Mouse (Mus musculus) left cerebral cortex, adult 2 months (tissue): ENCODE data around the gene Smoc2. TPM values are rescaled to one million over a fixed set of nuclear protein-coding genes. Genes with fewer than 3 reads are reported as not detected.

Experiments
- DNase-seq, 2 experiments: peaks; one replicate each; pipeline ENCODE4 v3.0.0; 2021 to 2022; ENCODE audit warnings: low spot score in 2 of 2, mixed read lengths in 1 of 2; ENCODE audit errors: extremely low spot score in 1 of 2
- H3K27ac ChIP-seq: fragments of 200-600 bp; 2 replicates; pipeline ENCODE4 v1.8.1; 2022
- H3K4me3 ChIP-seq: fragments of 200-600 bp; 2 replicates; pipeline ENCODE4 v1.8.1; 2022
- CTCF ChIP-seq: fragments of 200-600 bp; IDR thresholded peaks from 2 replicates; pipeline ENCODE4 v1.8.1; 2022; ENCODE audit warnings: antibody characterized with exemption, mild to moderate bottlenecking, moderate library complexity
- intact Hi-C: fragments of 180-260 bp; cut with DNase I; formaldehyde crosslinking; loops from one replicate; pipeline ENCODE4 v1.15.1; 2025
- total RNA-seq, 2 experiments: library from RNA; stranded (reverse); gene quantifications; 2 replicates each; pipeline ENCODE4 v1.2.3; 2021

Gene Smoc2
- total RNA-seq, 2 experiments from 2014 or later = 13.2 to 13.7 TPM

DNA sequence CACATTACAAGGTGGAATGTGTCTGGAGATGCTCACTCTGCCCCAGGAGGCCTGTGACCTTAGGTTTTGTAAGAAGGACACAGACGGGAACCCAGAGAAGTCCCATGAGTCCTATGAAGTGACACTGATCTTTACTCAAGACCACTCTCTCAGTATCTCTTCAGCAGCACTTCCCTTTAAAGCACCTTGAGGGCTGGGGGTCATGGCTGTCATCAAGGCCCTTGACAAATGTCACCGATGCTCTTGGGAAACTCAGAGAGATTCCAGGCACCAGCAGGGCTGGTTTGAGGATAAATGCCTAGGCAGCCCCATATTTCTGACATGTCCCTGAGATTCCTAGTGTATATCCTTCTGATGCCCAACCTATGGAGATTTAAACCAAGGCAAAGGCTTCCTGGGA, 113.1 kb downstream of the Smoc2 start:
- Histone ChIP-seq H3K27ac (no peak overlapping the region), H3K4me3 (no peak overlapping the region)
- intact Hi-C loops = no loop called here
- no peak for DNase-seq
- TF ChIP-seq CTCF = no peak

DNA sequence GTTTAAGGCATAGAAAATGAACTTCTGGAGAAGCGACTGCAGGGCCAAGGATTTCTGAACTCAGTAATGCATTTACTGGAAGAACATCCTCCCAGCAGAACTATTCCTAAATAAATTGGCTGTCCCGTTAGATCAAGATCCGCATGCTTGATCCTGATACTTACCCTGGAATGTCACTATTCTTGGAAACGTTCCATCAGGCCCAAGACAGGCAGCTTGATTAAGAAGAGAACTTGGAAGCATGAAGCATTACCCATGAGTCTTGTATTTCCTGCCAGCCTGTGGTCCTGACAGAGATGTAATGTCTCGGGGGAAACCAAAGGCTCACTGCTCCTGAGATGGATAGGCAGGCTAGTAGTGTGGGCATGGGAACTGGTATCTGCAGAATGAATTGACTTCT, 115.6 kb downstream of the Smoc2 start:
- intact Hi-C loops = no loop called here
- Histone ChIP-seq H3K27ac (no peak overlapping the region), H3K4me3 (no peak overlapping the region)
- TF ChIP-seq CTCF = no peak
- no peak for DNase-seq

DNA sequence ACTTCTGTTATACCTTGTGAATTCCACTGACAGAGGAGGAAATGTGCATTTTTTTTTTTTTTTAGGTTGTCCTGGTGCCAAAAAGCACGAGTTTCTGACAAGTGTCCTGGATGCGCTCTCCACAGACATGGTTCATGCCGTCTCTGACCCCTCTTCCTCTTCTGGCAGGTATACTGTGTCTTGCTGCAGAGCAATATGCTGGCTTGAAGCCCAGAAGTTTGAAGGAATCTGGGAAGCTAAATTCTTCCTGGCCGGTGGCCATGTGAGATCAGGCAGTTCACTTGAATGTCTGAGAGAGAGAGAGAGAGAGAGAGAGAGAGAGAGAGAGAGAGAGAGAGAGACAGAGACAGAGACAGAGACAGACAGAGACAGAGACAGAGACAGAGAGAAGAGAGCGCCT, 118.2 kb downstream of the Smoc2 start:
- intact Hi-C loops = no loop called here
- no peak for DNase-seq
- no peak for TF ChIP-seq CTCF
- Histone ChIP-seq H3K27ac (no peak overlapping the region), H3K4me3 (no peak overlapping the region)

DNA sequence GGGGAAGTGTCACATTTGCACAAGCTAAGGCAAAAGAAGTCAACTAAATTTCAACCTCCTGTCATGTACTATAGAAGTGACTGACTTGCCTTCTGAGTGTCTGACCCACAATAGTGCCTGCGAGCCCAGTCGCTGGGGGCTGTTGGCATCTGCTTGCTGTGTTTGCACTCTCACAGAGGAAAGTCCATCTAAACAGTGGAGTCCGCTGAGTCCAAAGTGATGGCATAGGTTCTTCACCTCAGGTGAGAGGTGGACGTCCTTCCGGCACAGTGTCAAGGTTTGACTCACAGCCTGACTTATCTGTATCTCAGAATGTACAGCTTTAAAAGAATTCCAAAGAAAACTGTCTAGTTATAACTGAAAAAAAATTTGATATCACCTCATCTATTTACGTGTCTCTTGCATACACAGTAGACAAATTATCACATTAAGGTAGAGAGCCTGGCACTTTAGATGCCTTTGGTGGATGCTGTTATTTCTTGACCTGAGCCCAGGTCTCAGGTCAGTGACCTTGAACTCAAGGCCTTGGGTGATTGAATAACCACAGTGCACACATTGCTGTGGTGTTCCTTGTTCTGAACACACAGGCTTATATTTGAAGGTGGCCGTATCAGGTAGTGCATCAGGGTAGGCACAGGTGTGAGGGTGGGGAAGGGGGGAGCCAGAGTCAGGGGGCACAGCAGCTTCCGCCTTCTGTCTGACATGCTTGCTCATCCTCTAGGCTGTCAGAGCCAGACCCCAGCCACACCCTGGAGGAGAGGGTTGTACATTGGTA, 119.5 kb downstream of the Smoc2 start:
- H3K27ac ChIP-seq = no peak overlapping the region
- DNase-seq = no peak
- intact Hi-C loops = no loop called here
- no peak for TF ChIP-seq CTCF
- H3K4me3 ChIP-seq = no peak overlapping the region

DNA sequence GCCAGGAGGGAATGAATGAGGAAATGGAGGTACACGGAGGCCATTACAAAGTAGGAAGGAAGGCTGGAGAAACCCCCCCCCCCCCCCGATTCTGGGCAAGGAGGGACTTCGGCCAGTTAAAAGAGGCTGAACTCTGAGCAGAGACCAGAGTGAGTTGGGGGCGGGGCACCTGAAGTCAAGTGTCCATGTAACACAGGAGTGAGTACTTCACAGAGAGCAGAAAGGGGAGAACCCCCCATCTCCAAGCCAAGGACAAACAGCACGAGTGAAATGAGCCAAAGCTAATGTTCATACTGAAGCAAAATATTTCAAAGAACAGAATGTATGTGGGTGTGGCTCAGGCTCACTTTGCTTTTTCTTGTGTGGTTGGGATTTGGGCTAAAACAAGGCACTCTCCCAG, 121.7 kb downstream of the Smoc2 start:
- intact Hi-C loops = no loop called here
- DNase-seq = no peak

DNA sequence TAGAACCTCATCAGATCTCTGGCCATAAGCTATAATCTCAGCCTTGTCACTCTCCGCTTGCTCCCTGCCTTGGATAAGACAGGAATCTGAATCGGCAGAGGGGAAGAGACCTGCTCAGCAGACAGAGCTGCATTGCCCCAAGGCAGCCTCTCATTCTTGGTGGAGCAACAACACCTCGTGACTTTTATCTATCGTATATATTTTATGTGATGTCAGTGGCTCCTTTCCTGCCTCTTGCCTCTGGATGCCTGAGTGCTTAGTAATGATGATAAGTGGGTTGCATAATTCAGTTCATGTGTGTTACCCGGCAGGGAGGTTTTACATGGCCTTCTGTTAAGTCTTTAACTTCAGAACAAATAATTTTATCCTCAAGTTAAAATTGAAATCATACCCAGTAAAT, 128.6 kb downstream of the Smoc2 start:
- no peak for TF ChIP-seq CTCF
- H3K4me3 ChIP-seq = no peak overlapping the region
- H3K27ac ChIP-seq = no peak overlapping the region
- DNase-seq = no peak
- intact Hi-C loops = loop anchor here (5.0 kb wide), 1 partner anchor 171 kb away; no protein-coding TSS in a partner anchor

More for the DNA sequence above, 121.7 kb downstream of the Smoc2 start:
- H3K4me3 ChIP-seq = no peak overlapping the region
- no peak for TF ChIP-seq CTCF
- no peak overlapping the region for H3K27ac ChIP-seq

DNA sequence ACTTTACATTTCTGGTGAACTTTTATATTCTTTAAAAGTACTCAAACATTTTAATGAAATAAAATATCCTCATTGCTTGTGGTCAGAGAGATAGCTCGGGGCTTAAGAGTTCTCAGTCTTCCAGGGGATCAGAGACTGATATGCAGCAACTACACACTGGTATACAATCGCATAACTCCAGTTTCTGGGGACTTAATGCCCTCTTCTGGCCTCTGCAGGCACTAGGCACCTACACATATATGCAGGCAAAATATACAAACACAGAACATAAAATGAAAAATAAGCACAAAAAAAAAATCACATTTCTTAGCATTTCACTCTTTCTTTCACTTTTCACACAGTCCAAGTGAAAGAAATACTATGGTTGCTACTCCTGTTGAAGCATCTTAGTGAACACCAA, 133.2 kb downstream of the Smoc2 start:
- Histone ChIP-seq H3K4me3 (no peak overlapping the region), H3K27ac (no peak overlapping the region)
- intact Hi-C loops = no loop called here
- no peak for DNase-seq
- TF ChIP-seq CTCF = no peak; the same call in none of the 2 replicates

DNA sequence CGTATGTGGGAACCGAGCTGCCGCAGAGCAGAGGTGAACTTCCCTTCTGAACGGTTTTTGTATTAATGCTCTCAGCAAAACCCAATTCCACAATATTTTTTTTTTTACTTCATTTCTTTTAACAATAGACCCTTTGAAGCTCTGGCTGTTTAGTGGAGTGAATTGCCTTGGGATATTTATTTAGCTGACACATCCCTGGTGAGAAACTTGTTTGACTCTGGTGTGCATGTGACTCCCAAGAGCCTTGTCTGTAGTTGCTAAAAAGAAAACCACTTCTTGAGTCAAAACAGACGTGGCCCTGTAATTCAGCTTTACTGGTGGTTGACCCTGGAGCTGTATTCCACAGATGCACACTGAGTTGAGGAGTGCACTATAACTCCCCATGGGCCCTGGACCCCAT, 135.2 kb downstream of the Smoc2 start:
- TF ChIP-seq CTCF = no peak
- no peak overlapping the region for H3K27ac ChIP-seq
- intact Hi-C loops = no loop called here
- DNase-seq = no peak
- no peak overlapping the region for H3K4me3 ChIP-seq

DNA sequence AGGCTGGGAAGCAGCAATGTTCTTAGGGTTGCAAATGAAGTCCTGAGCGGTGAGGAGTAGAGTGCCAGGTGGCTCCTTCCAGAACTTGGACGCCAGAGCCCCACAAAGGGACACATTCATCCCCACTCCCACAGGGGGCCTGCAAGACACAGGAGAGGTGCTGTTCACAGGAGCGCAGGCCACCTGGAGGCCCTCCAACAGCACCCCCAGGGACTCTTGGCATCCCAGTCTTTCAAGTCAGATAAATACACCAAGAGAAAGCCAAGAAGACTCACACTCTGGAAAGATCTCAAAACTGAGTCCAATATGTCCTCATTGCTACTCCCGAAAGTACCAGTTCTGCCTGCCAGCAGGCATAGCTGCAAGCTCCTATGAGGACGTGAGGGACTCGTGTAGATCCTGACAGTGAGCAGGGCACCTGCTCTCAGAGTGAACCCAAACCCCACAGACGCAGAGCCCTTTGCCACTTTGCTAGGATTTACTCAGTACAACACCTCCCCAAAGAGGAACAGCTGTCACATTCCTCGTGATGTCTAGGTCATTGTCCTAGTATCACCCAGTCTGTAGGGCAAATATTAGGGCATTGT, 141.2 kb downstream of the Smoc2 start:
- TF ChIP-seq CTCF = no peak
- H3K4me3 ChIP-seq = no peak overlapping the region
- no peak for DNase-seq
- no peak overlapping the region for H3K27ac ChIP-seq
- intact Hi-C loops = no loop called here

DNA sequence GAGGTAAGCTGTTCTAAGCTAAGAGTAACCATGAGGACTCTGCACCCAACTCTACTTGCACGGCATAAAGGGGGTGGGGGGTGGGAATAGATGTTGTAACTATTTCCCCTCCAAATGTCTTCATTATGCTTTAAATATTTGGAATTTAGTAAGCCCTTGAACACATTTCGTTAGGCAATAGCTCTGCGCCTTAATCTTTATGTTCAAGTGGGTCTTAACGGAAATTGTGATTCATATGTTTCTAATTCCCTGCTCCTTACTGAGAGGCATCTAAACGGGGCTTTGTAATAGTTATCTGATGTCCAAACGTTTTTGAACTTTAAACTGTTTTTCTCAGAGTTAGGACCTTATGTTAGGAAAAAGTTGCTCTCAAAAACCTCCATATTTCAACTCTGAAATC, 147.2 kb downstream of the Smoc2 start:
- H3K27ac ChIP-seq = no peak overlapping the region
- intact Hi-C loops = no loop called here
- no peak for TF ChIP-seq CTCF
- DNase-seq = no peak
- no peak overlapping the region for H3K4me3 ChIP-seq

DNA sequence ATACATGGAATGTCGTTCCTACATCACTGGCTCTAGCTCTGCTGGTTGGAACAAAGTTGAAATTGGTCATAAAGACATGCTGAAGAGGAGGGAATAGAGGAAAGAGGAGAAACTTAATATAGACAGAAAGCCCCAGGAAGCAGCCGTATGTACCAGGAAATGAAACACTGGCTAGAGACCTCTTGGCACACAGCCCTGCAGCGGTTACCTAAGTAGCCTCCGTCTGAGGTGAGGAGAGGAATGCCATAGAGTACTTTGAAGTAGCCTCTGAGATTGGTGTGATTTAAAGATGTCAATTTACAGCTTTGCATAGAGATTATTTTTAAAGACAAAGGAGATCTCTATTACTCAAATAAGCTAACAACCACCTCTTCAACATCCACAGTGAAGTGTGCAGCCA, 155.4 kb downstream of the Smoc2 start:
- intact Hi-C loops = no loop called here
- no peak overlapping the region for H3K27ac ChIP-seq
- no peak for TF ChIP-seq CTCF
- DNase-seq = no peak
- H3K4me3 ChIP-seq = no peak overlapping the region

DNA sequence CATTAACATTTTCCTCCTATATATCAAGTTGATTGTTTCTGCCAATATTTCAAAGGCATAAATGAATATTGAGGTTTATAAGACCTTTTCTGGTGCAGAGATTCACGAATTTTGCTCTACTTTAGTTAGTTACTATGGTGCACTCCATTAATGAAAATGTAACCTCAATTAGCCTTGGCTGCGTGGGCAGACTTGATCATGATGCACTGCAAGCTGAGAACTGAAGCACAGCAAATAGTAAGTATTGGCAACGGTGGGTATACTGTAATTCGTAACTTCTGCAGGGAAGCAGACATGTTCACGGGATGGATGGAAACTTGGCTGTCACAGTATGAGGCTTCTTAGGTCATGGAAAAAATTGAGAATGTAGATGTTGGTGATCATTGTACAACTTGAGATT, 166.3 kb downstream of the Smoc2 start:
- H3K4me3 ChIP-seq = no peak overlapping the region
- intact Hi-C loops = no loop called here
- DNase-seq = no peak
- no peak overlapping the region for H3K27ac ChIP-seq
- TF ChIP-seq CTCF = no peak

DNA sequence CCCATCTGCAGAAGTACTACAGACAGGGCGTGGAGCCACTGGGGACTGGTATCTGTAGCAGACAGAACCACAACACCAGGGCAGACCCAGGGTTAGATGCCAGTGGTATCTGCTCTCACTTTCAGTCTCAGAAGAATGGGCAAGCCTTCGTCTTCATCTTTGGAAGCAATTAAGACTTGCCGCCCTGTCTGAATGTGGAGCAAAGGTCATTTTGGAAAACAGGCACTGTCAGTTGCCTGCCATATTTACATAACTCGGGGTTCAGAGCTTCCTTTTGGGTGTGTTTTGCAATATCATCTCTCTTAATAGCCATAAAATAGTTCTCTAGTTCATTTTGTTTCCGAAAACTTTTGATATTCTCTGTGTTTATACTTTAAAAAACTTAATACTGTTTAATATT, 168.0 kb downstream of the Smoc2 start:
- intact Hi-C loops = no loop called here
- Histone ChIP-seq H3K27ac (no peak overlapping the region), H3K4me3 (no peak overlapping the region)
- no peak for TF ChIP-seq CTCF
- DNase-seq = no peak

Other genes with a start within 250 kb of the Smoc2 start
- not detected for gene Gm7358, start 220.0 kb upstream of the Smoc2 start, total RNA-seq
- 100 to 1,000 TPM in 1 of 2 experiments, 10 to 100 TPM in 1; 58.6 to 100 TPM for gene Dact2, start 75.2 kb upstream of the Smoc2 start, total RNA-seq